Mouse (Mus musculus): ENCODE results near the gene Clec2l. TPM values are rescaled to one million over a fixed set of nuclear protein-coding genes. Genes with fewer than 3 reads are reported as not detected.

The Clec2l gene
- polyA plus RNA-seq, 1 experiment from 2014 or later, result 0.93 TPM

DNA sequence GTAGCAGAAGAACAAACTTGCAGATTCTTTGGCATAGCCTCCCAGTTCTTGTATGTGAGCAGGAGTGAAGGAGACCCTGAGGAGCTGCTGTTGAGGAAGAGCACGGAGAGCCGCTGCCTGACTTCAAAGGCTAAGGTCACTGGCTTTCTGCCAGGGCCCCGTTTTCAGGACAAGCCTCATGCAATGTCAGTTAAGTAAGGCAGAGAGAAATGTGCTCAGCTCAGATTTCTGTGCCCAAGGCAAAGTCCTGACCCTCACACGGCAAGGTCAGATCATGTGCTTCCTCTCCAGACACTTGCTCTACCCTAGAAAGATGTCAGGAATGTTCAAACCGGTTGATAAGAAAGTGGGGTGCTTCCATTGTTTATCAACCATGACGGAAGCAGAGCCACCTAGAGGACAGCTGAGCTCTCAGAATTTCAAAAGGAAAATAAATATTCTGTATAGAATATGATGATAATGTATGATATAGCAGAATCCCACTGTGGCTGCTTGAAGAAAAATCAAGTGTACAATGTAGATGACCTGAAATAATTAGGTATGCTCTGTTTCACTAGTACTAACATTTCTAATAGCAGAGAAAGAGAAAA, 40.0 kb downstream of the Clec2l start:
- no peak overlapping the region for H3K4me3 ChIP-seq (ENCODE audit: low read length)
- no peak overlapping the region for H3K4me2 ChIP-seq (ENCODE audit: low read depth, low read length)
- peaks cover 7% of the 10 kb centered on the region for H3K4me1 ChIP-seq (ENCODE audit: control insufficient read depth, insufficient read depth, low read length)
- H3K27ac ChIP-seq (ENCODE audit: low read length), result no peak overlapping the region
- no peak for ATAC-seq
- WGBS, result 43% methylated on average over 6 of the region's 6 CpGs
- no peaks in the 10 kb centered on the region for H3K27me3 ChIP-seq (replicated peaks; ENCODE audit: control insufficient read depth, insufficient read depth, low read length)
- H3K36me3 ChIP-seq (ENCODE audit: control insufficient read depth, insufficient read depth, low read length), result peaks cover 15% of the 10 kb centered on the region; the same call in 1 of the 2 replicates
- H3K9ac ChIP-seq (ENCODE audit: low read depth, low read length), result no peak overlapping the region
- H3K9me3 ChIP-seq (ENCODE audit: control insufficient read depth, low read length), result no peaks in the 10 kb centered on the region

DNA sequence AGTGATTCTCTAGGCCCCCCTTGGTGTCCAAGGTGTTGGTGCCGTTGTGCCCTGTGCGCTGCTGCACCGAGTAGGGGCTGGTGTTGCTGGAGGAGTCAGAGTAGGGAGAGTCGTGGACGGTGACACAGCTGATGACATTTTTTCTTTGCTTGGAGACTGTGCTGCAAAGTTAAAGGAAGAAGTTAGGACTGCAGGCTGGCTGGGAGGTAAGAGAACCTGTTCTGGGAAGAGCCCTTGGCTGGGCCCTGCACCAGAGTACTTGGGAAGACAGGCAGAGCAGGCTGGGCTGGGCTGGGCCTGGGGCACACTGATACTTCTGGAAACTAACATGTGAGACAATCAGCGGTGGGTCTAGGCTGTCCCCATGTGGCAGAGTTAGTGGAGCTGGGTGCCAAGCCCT, 40.7 kb downstream of the Clec2l start:
- ATAC-seq, result no peak
- Histone ChIP-seq H3K36me3 (ENCODE audit: control insufficient read depth, insufficient read depth, low read length) (peaks cover 15% of the 10 kb centered on the region; the same call in 1 of the 2 replicates), H3K27ac (ENCODE audit: low read length) (no peak overlapping the region), H3K4me1 (ENCODE audit: control insufficient read depth, insufficient read depth, low read length) (0 out of 2 replicates have a peak, but pooled peaks cover 4% of the 10 kb centered on the region), H3K4me2 (ENCODE audit: low read depth, low read length) (no peak overlapping the region), H3K9me3 (ENCODE audit: control insufficient read depth, low read length) (no peaks in the 10 kb centered on the region), H3K27me3 (replicated peaks; ENCODE audit: control insufficient read depth, insufficient read depth, low read length) (no peaks in the 10 kb centered on the region), H3K9ac (ENCODE audit: low read depth, low read length) (no peak overlapping the region), H3K4me3 (ENCODE audit: low read length) (no peak overlapping the region)
- whole genome bisulfite sequencing, result 92% methylated on average over 6 of the region's 6 CpGs

- Histone ChIP-seq H3K27me3 (replicated peaks; ENCODE audit: control insufficient read depth, insufficient read depth, low read length) (no peaks in the 10 kb centered on the region), H3K9me3 (ENCODE audit: control insufficient read depth, low read length) (no peaks in the 10 kb centered on the region), H3K4me1 (ENCODE audit: control insufficient read depth, insufficient read depth, low read length) (no peaks in the 10 kb centered on the region), H3K36me3 (ENCODE audit: control insufficient read depth, insufficient read depth, low read length) (peaks cover 14% of the 10 kb centered on the region; the same call in 1 of the 2 replicates), H3K9ac (ENCODE audit: low read depth, low read length) (no peak overlapping the region), H3K4me3 (ENCODE audit: low read length) (no peak overlapping the region), H3K27ac (ENCODE audit: low read length) (no peak overlapping the region), H3K4me2 (ENCODE audit: low read depth, low read length) (no peak overlapping the region)
- 76% methylated on average over 7 of the region's 7 CpGs for WGBS
- ATAC-seq, result no peak
Observed at GRCm38 (mm10) chr6:38704264-38704984, 41.6 kb downstream of the Clec2l start.

GRCm38 (mm10) chr6:38710449-38710848, 47.6 kb downstream of the Clec2l start:
- Histone ChIP-seq H3K27me3 (replicated peaks; ENCODE audit: control insufficient read depth, insufficient read depth, low read length) (no peaks in the 10 kb centered on the region), H3K4me2 (ENCODE audit: low read depth, low read length) (no peak overlapping the region), H3K4me3 (ENCODE audit: low read length) (no peak overlapping the region), H3K36me3 (ENCODE audit: control insufficient read depth, insufficient read depth, low read length) (0 out of 2 replicates have a peak, but pooled peaks cover 9% of the 10 kb centered on the region), H3K27ac (ENCODE audit: low read length) (no peak overlapping the region), H3K9ac (ENCODE audit: low read depth, low read length) (no peak overlapping the region), H3K4me1 (ENCODE audit: control insufficient read depth, insufficient read depth, low read length) (no peaks in the 10 kb centered on the region), H3K9me3 (ENCODE audit: control insufficient read depth, low read length) (no peaks in the 10 kb centered on the region)
- no peak for ATAC-seq
- WGBS, result 93% methylated on average over 3 of the region's 3 CpGs

DNA sequence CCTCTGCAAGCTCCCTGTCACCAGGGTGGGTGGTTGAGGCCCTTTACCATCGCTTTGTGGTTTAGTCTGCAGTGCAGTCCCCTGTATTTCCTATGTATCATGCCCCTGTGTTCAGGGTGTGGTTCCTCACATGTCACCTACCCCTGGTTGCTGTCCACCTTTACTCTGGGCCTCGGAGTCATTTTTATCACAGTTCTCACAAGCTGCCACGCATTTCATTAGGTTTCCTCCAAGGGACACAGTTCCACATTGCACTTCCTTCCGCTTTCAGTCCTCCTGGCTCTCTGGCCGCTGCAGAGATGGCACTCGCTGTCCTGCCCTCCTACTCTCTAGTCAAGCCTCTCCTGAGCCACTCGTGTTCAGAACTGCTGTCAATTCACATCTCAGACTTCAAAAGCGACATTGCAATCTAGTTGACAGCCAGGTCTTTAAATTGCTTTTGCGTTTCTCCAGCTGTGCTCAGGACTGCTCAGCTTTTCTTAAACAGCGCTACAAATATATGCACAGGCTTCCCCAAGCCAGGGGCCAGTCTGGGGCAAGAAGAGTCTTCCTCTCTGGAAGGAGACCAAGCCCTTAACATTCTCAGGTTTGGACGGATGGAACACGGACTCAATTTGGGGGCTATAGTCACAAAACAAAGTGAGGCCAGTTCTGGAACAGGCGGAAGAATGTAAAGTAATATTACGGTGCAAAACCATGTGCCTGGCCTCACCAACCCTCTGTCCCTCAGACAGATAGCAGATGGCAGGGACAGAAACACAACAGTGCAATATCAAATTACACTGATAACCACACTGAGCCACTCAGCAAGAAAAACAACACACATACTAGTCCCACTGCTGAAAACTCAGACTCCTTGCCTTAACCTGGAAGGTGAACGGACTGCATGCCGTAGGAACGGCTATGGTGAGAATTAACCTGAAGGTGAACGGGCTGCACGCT, 51.4 kb downstream of the Clec2l start:
- Histone ChIP-seq H3K27me3 (replicated peaks; ENCODE audit: control insufficient read depth, insufficient read depth, low read length) (no peaks in the 10 kb centered on the region), H3K27ac (ENCODE audit: low read length) (no peak overlapping the region), H3K9ac (ENCODE audit: low read depth, low read length) (no peak overlapping the region), H3K4me1 (ENCODE audit: control insufficient read depth, insufficient read depth, low read length) (no peaks in the 10 kb centered on the region), H3K4me2 (ENCODE audit: low read depth, low read length) (no peak overlapping the region), H3K4me3 (ENCODE audit: low read length) (no peak overlapping the region), H3K36me3 (ENCODE audit: control insufficient read depth, insufficient read depth, low read length) (0 out of 2 replicates have a peak, but pooled peaks cover 20% of the 10 kb centered on the region), H3K9me3 (ENCODE audit: control insufficient read depth, low read length) (no peaks in the 10 kb centered on the region)
- no peak for ATAC-seq
- 88% methylated on average over 19 of the region's 19 CpGs for WGBS

GRCm38 (mm10) chr6:38715881-38716280, 53.0 kb downstream of the Clec2l start:
- no peaks in the 10 kb centered on the region for H3K9me3 ChIP-seq (ENCODE audit: control insufficient read depth, low read length)
- no peak overlapping the region for H3K27ac ChIP-seq (ENCODE audit: low read length)
- H3K4me1 ChIP-seq (ENCODE audit: control insufficient read depth, insufficient read depth, low read length), result no peaks in the 10 kb centered on the region
- WGBS, result 89% methylated on average over 16 of the region's 16 CpGs
- no peak overlapping the region for H3K9ac ChIP-seq (ENCODE audit: low read depth, low read length)
- no peak overlapping the region for H3K4me3 ChIP-seq (ENCODE audit: low read length)
- peaks cover 24% of the 10 kb centered on the region; the same call in 1 of the 2 replicates for H3K36me3 ChIP-seq (ENCODE audit: control insufficient read depth, insufficient read depth, low read length)
- ATAC-seq, result no peak
- no peak overlapping the region for H3K4me2 ChIP-seq (ENCODE audit: low read depth, low read length)
- no peaks in the 10 kb centered on the region for H3K27me3 ChIP-seq (replicated peaks; ENCODE audit: control insufficient read depth, insufficient read depth, low read length)

GRCm38 (mm10) chr6:38718625-38719024, 55.8 kb downstream of the Clec2l start:
- WGBS, result 95% methylated on average over 7 of the region's 7 CpGs

GRCm38 (mm10) chr6:38719229-38719628, 56.4 kb downstream of the Clec2l start:
- no peak overlapping the region for H3K9ac ChIP-seq (ENCODE audit: low read depth, low read length)
- H3K36me3 ChIP-seq (ENCODE audit: control insufficient read depth, insufficient read depth, low read length), result peaks cover 24% of the 10 kb centered on the region; the same call in 1 of the 2 replicates
- H3K27ac ChIP-seq (ENCODE audit: low read length), result no peak overlapping the region
- H3K4me2 ChIP-seq (ENCODE audit: low read depth, low read length), result no peak overlapping the region
- H3K4me3 ChIP-seq (ENCODE audit: low read length), result no peak overlapping the region
- 82% methylated on average over 6 of the region's 6 CpGs for WGBS
- H3K4me1 ChIP-seq (ENCODE audit: control insufficient read depth, insufficient read depth, low read length), result no peaks in the 10 kb centered on the region
- no peak for ATAC-seq
- no peaks in the 10 kb centered on the region for H3K27me3 ChIP-seq (replicated peaks; ENCODE audit: control insufficient read depth, insufficient read depth, low read length)
- no peaks in the 10 kb centered on the region for H3K9me3 ChIP-seq (ENCODE audit: control insufficient read depth, low read length)

More at GRCm38 (mm10) chr6:38718625-38719024, 55.8 kb downstream of the Clec2l start:
- H3K9ac ChIP-seq (ENCODE audit: low read depth, low read length), result no peak overlapping the region
- no peaks in the 10 kb centered on the region for H3K4me1 ChIP-seq (ENCODE audit: control insufficient read depth, insufficient read depth, low read length)
- ATAC-seq, result no peak
- H3K4me3 ChIP-seq (ENCODE audit: low read length), result no peak overlapping the region
- H3K27ac ChIP-seq (ENCODE audit: low read length), result no peak overlapping the region
- peaks cover 24% of the 10 kb centered on the region; the same call in 1 of the 2 replicates for H3K36me3 ChIP-seq (ENCODE audit: control insufficient read depth, insufficient read depth, low read length)
- H3K27me3 ChIP-seq (replicated peaks; ENCODE audit: control insufficient read depth, insufficient read depth, low read length), result no peaks in the 10 kb centered on the region
- no peaks in the 10 kb centered on the region for H3K9me3 ChIP-seq (ENCODE audit: control insufficient read depth, low read length)
- no peak overlapping the region for H3K4me2 ChIP-seq (ENCODE audit: low read depth, low read length)

DNA sequence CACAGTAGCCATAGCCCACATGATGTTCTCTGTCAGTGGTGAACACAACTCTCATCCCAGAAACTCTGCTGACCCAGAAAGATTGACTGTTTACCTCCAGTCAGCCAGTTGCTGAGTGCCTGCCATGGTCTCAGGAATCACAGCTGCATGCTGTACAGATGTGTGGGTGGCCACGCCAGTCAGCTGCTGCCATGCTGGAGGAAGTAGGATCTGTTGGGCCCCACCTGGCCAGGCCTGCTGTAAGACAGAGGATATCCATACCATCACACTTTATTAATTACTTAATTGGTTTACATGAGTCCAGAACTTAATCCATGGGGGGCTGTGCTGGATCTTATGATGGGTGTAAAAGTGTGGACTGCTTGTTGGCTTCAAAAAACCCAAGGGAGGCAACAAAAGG, 58.5 kb downstream of the Clec2l start:
- H3K36me3 ChIP-seq (ENCODE audit: control insufficient read depth, insufficient read depth, low read length), result peaks cover 10% of the 10 kb centered on the region; the same call in 1 of the 2 replicates
- H3K27me3 ChIP-seq (replicated peaks; ENCODE audit: control insufficient read depth, insufficient read depth, low read length), result no peaks in the 10 kb centered on the region
- H3K4me3 ChIP-seq (ENCODE audit: low read length), result no peak overlapping the region
- H3K4me1 ChIP-seq (ENCODE audit: control insufficient read depth, insufficient read depth, low read length), result no peaks in the 10 kb centered on the region
- ATAC-seq, result no peak
- no peak overlapping the region for H3K27ac ChIP-seq (ENCODE audit: low read length)
- H3K9me3 ChIP-seq (ENCODE audit: control insufficient read depth, low read length), result no peaks in the 10 kb centered on the region
- 76% methylated on average over 1 of the region's 1 CpGs for WGBS
- no peak overlapping the region for H3K4me2 ChIP-seq (ENCODE audit: low read depth, low read length)
- no peak overlapping the region for H3K9ac ChIP-seq (ENCODE audit: low read depth, low read length)

Measured in intestine, embryonic 16.5 days (tissue).